Mouse (Mus musculus): ENCODE measurements around the gene St3gal3.

The St3gal3 gene

DNA sequence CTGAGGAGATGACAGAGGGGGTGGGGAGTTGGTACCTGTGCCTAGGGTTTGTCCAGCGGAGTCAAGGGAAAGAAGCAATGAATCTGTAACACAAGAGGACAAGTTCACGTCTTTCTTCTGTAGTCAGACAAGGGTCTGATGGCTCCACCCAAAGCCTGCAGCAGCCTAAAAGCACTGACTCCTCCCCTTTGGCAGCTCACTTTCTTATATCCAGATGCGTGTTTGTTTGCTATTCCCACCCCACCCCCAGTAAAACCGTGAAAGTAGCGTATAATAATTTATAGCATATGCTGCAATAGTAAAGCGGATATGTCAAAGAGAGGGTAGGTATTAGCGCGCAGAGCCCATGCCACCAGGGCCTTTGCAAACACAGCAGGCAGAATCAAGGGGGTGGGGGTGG is 80.1 kb downstream of the St3gal3 start:
- DNase-seq (ENCODE audit: low spot score in 2 of 2): no peak

DNA sequence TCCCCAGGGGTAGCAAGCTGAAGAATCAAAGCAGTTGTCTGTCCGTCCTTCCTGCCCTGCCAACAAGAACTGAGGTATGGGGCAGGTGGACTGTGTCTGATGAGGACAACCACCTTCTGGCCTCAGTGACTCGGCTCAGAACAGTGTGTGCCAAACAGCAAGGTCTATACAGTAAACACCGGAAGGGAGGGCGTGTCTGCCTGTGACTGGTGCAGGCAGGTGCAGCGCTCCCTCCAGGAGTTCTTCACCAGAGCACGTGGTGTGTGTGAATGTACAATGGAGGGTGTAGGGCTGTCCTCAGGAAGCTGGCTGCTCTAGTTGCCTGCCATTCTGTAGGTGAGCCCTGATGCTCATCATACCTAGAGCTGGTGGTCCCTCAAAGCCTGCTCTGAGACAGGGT is 80.8 kb downstream of the St3gal3 start:
- no peak for DNase-seq (ENCODE audit: low spot score in 2 of 2)

DNA sequence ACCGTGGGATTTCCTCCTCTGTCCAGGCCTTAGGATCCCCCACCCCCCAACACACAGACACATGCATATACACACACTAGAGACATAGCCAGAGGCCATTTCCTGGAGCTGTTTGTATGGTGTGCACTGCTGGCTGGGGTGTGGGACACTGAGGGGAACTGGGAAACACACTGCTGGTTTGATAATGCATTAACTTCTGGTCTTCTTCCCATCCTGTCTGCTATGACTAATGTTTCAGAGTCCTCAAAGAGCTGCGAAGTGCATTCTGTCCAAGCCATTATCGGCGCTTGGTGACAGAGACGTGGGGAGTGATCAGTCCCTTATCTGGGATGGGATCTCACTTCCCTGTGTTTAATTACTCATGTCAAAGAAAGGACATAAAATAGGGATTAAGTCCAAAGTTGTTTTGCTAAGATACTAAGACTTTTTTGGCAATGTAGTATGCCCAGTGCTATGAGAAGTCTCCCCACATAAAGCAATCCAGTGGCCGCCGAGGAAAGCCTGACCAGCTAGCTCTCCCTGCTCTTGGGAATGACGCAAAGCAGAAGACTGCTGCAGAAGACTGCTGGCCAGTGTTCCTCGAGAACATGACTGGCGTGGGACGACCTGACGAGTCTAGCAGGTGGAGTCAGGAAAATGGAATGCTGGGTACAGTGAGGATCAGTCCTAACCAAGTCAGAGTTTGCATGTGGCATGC is 85.0 kb downstream of the St3gal3 start:
- no peak for DNase-seq (ENCODE audit: low spot score in 2 of 2)

DNA sequence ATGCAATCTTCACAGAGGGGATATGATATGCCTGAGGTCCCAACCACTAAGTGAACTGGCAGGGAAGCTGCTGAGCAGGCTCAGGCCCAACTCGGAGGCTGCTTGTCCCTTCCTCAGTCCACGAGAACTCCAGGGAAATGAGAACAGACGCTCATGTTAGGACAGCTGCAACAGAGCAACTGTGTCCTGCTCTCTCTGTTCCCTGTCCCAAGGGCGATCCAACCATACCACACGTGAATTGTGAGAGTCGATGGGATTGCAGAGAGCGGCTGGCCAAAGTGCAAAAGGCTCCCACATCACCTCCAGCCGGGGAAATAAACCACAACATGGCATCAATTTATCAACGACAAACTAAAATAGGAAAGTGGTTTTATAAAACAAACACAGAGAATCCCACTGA is 90.2 kb downstream of the St3gal3 start:
- no peak for DNase-seq (ENCODE audit: low spot score in 2 of 2)

DNA sequence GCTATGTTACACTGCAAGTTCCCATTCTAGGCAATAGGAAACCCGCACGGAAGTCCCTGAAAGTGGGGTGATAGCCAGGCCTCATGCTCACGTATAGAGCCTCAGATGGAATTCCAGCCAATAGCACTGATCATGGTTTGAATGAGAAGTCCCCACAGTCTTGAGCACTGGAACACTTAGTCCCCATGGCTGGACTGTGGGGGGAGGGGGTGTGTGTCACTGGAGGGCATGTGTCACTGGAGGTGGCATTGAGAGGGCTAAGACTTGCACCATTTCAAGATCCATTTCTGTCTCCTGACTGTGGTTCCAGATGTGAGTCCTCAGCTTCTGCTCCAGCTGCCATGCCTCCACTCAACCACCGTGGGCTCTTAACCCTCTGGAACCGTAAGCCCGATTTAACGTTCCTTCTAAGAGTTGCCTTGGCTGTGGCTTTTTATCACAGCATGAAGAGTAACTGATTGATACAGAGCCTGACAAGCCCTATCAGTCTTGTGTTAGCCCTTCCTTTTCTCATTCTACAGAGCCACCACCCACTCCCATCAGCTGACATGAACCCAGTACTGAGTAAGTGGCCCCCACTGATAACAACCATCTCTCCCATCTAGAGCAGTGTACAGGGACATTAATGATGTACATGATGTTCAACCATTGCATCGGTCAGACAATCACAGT is 91.2 kb downstream of the St3gal3 start:
- DNase-seq (ENCODE audit: low spot score in 2 of 2): no peak

DNA sequence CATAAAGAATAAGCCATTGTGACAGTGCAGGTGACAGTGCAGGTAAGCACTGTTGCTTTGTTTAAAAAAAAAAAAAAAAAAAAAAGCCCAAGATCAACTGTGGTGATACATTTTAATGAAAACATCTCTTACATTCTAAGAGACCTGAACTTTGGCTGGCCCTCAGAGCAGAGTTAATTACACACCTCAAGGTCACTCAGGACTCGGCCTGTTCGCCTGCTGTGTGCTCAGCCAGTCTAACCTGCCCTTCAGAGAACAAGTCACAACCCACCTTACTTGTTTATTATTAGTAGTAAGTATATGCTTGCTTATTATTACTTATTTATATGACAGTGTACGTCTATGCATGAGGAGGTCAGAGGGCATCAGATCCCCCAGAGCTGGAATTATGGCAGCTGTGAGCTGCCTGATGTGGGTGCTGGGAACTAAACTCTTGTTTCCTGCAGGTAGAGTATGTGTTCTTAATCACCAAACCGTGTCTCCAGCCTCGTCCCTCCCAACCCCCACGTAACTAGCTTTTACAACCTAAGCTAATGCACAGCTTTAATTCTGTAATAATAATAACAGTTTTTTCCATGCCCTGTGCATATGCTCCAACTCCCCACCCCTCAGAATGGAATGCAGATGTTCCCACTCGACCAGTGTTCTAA is 91.9 kb downstream of the St3gal3 start:
- no peak for DNase-seq (ENCODE audit: low spot score in 2 of 2)

DNA sequence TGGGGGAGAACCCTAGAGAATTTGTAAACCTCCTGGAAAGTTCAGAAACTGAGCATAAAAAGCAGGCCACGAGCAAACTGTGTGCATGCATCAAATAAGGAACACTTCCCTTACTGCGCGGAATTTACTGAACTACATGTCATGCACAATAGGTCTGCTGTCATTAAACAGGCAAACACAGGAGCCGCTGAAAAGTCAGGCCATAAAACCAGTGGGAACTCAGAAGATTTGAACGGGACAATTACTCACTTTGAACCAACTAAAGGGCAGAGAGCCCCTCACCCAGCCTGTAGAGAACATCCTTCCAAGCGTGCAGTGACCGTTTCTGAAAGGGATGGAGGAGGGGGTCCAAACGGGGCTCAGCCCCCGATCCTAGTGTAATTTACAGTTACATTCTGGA is 93.6 kb downstream of the St3gal3 start:
- DNase-seq (ENCODE audit: low spot score in 2 of 2): no peak

DNA sequence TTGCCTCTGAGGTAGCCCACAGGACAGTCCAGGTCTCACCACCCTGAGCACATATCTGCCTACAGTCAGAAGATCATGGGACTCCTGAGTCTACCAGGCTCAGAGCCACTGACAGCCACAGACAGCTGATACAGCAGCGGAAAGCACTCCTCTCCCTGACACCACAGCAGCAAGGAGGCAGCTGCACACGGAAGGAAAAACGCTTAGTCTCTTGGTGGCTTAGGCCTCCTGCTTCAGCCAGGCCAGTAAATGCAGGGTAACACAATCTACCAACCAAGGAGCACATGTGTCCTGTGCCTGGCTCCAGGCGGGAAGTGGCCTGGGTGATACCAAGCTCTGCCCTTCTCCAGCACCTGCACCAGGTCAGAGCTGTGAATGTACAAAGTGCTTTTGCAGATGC is 94.1 kb downstream of the St3gal3 start:
- DNase-seq (ENCODE audit: low spot score in 2 of 2): no peak

DNA sequence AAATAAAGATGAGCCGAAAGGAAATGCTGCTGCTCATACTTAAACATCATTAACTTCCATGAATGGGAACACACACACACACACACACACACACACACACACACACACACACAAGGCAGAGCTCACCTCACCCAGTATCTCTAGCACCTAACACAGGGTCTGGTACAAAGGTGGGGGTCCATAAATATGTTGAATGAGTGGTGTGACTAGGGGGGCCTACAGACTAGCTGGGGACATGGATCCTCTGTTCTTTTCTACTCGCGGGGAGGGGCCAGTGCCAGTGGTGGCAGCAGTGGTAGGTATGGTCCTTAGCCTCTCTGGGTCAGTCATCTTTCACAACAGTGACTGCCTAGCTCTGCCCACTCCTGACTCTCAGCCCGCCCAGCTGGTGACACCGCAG is 94.8 kb downstream of the St3gal3 start:
- no peak for DNase-seq (ENCODE audit: low spot score in 2 of 2)

DNA sequence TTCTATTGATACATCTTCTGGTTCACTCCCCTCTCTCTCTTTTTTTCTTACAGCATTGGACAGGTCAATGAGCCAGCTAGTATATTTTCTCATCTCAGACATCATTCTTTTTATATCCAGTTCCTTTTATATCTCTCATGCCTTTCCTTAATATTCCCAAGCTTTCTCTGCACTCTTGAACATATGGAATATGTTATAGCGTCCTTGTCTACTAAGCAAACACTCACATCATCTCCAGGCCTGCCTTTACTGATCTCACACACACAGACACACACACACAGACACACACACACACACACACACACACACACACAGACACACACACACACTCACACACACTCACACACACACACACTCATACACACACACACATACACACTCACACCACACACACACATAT is 96.7 kb downstream of the St3gal3 start:
- DNase-seq (ENCODE audit: low spot score in 2 of 2): no peak

DNA sequence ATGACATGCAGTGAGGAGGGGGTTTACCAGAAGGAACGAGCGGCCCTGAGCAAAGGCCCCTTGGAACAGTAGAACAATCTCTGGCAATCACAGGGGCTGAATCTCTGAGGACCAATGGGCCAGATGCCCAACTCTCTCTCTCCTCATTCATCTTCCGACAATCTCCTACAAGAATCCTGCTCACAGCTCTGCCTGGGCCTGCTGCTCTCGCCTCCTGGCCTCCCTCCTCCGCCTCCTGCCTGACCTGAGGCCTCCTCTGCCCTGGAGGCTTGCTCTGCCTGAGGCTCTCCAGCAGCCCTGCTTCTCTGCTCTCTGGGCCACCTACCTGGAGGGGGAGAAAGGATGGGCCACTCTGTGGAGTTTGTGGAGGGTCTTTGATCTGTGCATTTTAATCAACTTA is 97.3 kb downstream of the St3gal3 start:
- no peak for DNase-seq (ENCODE audit: low spot score in 2 of 2)

DNA sequence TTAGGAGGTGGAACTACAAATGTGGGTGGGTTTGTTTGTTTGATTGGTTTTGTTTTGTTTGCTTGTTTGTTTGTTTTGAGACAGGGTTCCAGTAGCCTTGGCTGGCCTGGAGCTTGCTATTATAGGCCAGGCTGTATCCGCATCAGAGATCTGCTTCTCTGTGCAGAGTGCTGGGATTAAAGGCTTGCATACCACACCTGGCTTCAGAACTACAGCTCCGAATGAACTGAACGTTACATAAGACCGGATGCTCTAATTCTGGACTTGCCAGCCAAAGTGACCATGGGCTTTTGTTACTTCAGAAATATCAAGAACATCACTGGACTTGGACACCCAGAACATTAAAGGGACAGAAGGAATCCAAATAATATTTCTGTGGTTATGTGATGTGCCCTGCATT is 98.2 kb downstream of the St3gal3 start:
- no peak for DNase-seq (ENCODE audit: low spot score in 2 of 2)

DNA sequence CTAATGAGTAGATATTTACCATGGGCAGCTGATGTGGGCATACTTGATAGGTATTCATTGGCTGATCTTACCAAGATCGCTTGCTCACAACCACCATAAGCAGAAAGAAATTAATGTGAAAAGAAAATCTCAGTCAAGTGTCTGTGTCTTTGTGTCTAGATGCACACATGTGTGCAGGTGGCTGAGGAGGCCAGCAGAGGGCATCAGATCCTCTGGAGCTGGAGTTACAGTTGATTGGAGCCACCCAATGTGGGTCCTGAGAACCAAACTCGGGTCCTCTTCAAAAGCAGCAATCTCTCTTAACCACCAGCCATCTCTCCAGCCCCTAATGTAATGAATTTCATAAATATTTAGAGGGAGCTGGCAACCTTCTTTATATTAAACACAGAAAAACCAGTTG is 99.6 kb downstream of the St3gal3 start:
- no peak for DNase-seq (ENCODE audit: low spot score in 2 of 2)

DNA sequence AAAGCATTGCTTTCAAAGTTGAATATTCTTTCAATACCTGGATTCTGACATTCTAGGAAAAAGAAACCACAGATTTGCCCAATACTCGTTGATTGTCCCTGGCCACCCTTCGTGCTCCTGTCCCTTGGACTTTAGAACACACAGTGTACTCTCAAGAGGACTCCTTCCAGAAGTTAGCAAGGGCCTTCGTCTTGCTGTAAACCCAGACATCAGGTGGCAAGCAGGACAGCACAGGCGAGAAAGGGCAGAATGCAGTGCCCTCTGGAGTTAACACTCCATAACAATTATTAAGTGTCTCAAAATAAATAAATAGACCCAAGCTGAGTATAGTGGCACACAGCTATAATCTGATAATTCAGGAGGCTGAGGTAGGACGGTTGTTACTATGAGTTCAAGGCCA is 101.7 kb downstream of the St3gal3 start:
- DNase-seq (ENCODE audit: low spot score in 2 of 2): no peak

DNA sequence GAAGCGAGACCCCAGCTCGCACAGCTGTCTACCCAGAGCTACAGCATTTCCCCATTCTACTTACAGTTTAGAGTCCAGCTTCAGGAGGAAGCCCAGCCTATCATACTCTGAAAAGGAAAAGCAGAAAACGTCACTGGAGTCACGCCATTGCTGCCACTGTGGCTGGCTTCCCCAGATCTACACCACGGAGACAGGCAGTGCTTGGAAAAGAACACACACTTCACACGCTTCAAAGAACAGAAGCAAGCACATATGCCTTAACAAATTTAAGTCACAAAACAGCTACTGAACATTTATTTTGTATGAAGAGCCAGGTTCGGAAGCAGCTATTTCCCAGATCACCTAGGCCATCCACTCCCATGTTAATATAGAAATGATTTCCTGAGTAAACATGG is 102.9 kb downstream of the St3gal3 start:
- DNase-seq (ENCODE audit: low spot score in 2 of 2): no peak

DNA sequence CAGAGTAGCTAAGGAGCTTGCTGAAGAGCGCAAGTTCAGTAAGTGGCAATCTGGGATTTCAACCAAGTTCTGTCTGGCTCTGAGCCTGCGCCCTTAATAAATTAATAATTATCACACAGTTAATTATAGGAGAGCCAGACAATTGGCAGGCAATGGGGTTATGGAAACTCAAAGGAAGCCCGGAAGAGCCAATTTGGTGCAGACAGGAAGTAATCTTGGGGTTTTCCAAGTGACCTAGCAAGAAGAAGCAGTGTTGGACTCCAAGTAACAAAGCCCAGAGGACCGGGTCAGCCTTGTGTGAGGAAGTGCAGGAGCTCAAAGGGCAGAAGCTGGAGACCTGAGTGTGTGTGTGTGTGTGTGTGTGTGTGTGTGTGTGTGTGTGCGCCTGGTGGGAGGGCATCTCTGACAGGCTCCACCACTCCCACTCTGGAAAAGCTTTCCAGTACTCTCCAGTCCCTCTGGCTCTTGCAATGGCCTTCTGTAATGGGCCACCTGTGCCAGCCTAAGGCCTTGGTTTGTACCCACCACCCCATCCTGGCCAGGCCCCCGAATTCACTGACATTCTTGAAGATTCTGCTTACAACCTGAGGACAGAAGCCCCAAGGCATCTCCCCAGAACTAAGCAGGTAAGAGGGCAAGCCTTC is 103.5 kb downstream of the St3gal3 start:
- no peak for DNase-seq (ENCODE audit: low spot score in 2 of 2)

DNA sequence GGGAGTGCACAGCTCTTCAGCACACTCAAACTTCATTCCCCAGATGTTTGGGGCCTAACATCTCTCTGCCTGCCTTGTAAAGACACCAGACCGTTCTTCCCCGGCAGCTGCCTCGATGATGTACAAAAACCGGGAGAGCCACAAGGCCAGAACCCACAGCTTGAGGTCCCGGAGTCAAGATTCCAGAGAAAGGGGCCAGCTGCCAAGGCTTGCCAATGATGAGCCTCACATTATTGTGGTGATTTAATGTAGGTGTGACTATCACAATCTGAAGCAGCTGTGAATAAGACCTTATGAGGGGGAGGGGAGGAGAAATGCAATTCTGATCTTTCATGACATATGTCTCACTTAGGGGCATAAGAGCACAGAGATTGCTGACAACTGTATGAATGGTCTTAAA is 104.4 kb downstream of the St3gal3 start:
- DNase-seq (ENCODE audit: low spot score in 2 of 2): no peak

DNA sequence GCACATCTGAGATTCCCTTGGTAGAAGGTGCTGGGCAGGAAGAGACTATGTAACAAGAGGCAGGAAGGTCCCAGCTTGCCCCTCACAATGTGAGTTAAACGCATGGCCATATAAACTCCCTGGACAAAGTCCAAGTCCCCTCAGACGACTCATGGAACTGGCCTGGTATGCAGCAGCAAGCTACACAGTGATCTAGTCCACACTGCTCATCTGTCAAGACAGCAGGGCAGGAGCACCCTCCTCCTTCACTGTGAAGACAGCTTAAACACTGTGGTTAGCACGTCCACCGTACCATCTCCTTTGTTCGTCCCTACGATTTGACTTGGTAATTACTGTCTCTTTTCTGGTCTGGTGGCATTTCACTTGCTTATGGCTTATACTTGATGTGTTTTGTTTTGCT is 104.8 kb downstream of the St3gal3 start:
- DNase-seq (ENCODE audit: low spot score in 2 of 2): no peak

DNA sequence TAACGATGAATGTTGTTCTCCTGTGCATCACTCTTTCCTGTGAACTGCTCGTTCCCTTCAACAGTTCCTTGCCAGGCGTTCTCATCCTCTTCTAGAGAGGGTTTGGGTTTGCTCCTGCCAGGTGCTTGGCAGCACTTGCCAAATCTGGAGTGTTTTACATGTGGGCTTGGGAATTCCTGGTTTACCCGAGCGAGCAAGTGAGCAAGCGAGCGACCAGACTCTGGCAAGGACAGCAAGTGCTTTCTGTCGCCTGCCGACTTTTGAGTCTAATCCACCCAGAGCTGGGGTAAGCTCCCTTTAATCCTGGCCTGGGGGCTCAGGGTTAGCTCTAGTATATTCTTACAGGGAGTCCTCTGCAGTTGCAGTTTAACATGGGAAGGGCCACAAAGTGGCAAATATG is 105.7 kb downstream of the St3gal3 start:
- DNase-seq (ENCODE audit: low spot score in 2 of 2): no peak

DNA sequence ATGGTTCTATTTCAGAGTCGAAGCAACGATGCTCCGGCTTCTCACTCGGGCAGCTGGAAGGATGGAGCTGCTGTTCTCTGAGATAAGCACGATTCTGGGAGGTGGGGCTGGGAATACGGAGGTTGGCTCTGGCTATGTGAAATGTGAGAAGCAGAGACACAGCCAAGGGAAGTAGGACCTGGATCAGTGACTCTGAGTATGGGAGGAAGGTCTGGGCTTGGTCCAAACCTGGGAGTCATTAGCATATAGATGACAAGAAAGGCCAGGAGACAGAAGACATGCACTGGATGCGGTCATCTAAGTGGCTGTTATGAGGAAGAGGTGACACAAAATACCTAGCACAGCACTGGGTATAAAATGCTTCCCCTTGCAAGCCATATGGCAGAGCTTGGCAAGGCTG is 108.8 kb downstream of the St3gal3 start:
- peak; percentile 31 to 35 for DNase-seq (ENCODE audit: low spot score in 2 of 2)

DNA sequence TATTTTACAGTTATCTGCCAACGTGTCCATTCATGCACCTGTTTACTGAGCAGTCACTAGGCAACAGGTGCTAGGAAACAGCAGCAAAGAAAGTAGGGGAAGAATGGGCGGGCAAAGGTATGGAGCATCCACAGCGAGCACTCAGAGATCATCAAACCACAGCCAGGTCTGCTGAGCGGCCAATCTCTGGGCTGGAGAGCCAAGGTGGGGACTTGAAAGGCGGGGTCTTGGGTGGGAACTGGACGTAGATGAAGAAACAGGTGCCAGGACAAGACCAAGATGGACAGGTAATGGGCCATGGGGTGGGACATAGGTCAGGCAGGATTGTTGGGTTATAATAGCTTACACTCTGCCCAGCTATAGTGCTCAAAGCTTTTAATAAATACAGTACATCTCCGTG is 109.3 kb downstream of the St3gal3 start:
- DNase-seq (ENCODE audit: low spot score in 2 of 2): no peak

DNA sequence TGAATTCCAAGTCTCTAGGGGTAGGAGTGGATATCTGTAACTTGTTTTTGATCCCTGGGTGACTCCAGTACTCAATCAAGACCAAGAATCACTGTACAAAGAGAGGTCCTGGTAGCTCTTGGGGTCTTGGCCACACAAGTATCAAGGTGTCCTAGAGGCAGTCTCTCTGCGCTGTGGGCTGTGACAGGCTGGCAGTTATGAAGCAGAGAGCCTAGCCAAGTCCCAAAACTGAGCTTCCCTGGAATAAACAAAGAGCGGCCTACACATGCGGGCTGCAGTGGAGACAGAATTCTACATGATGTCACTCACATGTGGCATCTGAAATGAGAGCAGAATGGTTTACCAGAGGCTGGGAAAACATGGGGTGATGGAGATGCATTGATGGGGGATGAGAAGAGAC is 111.9 kb downstream of the St3gal3 start:
- DNase-seq (ENCODE audit: low spot score in 2 of 2): no peak

DNA sequence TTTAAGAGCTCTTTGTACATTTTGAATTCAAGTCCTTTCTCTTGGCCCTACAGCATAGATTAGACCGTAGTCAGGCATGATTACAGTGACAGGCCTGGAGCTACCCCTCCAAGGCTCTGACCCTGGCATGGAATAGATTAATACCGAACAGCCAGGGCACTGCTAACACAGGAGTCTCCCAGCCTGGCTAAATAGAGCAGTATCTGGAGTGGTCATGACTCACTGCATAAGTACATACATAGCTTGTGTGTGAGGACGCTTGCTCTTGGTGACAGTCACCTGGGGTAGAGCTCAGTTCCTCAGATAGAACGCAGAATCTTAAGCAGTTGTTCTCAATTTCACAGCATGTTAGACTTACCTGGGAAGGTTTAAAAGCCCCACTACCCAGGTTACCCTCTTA is 112.3 kb downstream of the St3gal3 start:
- no peak for DNase-seq (ENCODE audit: low spot score in 2 of 2)

All from right cerebral cortex, postnatal 36 days (tissue).